Mouse (Mus musculus) layer of hippocampus, adult 9-10 months (tissue): ENCODE measurements at regions not wholly inside any gene's neighbourhood (a gene's known extent, or its start where the extent isn't known, plus 50 kb on each side); places are given as distances from the start of the nearest gene placed in this dataset.
"Not testable (repeated sequence)": the region's sequence is repeated elsewhere in the genome, so short reads cannot be mapped to it uniquely, and the experiment has no call there.

Experiments used
- DNase-seq: peaks from one replicate; pipeline ENCODE4 v3.0.0; 2022; ENCODE audit warnings: low spot score

GRCm38 (mm10) chr1:194437301-194437700, 180.7 kb upstream of the Plxna2 start:
- DNase-seq, result no peak

- DNase-seq, result no peak
These were observed 183.0 kb upstream of the Plxna2 start for GRCm38 (mm10) chr1:194435060-194435459.

DNA sequence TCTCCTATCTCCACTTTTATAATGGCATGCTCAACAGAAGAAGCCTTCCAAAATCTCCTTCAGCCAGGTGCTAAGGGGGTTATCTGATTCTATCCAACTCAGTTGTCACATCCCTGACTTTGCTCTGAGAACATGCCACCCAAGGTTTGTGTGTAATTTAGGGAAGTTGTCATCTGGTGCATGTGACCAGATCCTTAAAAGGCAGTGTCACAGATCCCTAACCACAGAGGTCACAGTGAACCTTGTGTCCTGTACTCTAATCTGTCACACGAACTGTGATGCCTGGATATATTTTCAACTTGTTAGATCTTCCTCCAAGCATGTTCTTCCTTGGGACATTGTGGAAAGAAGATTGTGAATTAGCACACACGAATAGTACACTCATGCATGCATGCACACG, 189.4 kb upstream of the Plxna2 start:
- DNase-seq, result no peak

- DNase-seq, result no peak
These were observed 191.7 kb upstream of the Plxna2 start for GRCm38 (mm10) chr1:194426293-194426692.

GRCm38 (mm10) chr1:194424201-194424600, 193.8 kb upstream of the Plxna2 start:
- DNase-seq, result no peak

DNA sequence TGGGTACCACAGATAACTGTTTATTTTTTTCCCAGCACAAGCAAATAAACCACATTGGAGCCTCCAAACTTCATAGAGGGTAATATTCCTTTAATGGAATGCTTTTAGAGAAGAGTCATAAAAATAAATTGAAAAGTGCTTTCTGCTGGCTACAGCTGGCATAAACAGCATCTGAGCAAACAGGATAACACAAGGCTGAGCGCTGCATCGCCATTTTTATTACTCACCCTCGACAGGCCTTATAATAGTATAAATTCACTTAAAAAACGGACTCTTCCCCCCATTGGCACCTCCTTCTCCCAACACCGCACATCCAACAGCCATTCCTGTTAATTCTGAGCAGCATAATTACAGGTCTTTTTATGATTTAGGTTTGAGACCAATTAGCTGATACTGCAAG, 205.8 kb upstream of the Plxna2 start:
- no peak for DNase-seq

- no peak for DNase-seq
These were observed 206.2 kb upstream of the Plxna2 start for GRCm38 (mm10) chr1:194411788-194412187.

GRCm38 (mm10) chr1:194399281-194399680, 218.7 kb upstream of the Plxna2 start:
- no peak for DNase-seq

GRCm38 (mm10) chr1:194396754-194397460, 221.1 kb upstream of the Plxna2 start:
- no peak for DNase-seq

DNA sequence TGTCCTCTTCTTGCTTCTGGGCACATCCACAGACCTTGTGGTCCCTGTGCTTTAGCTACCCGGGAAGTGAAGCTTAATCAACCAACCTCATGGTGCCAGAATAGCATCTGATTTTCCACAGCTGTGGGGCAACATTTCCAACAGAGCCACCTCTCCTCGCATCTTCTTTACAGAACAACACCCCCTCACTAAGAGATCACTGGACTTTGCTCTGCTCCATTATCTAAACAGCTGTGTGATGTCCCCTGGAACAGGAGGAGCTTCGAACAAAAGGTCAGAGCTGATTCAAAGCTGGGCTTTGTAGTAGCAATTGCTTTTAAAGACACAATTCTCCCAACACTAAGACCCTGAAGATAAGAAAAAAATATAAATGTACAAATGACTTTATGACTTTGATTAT, 224.3 kb upstream of the Plxna2 start:
- no peak for DNase-seq

- no peak for DNase-seq
These were observed 227.8 kb upstream of the Plxna2 start for GRCm38 (mm10) chr1:194390202-194390601.

GRCm38 (mm10) chr1:194378135-194378534, 239.9 kb upstream of the Plxna2 start:
- DNase-seq, result no peak

DNA sequence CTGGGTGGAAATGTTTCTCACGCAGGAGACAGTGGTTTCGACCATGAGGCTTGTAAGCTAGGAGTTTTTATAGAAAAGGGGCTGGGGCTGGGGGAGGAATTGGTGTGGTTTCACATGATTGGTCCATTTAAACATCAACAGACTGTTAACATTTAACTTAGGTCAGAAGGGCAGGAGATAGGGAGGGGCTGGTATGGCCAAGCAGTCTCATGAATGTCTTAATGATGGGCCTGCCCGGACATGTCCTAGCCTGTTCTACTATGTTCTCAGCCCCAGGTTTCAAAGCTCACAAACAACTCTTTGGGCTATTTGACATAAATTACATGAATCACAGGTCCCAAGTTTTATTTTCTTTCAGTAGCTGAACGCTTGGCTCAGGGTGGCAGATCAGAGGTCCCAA, 244.5 kb upstream of the Plxna2 start:
- DNase-seq, result not testable (repeated sequence)

DNA sequence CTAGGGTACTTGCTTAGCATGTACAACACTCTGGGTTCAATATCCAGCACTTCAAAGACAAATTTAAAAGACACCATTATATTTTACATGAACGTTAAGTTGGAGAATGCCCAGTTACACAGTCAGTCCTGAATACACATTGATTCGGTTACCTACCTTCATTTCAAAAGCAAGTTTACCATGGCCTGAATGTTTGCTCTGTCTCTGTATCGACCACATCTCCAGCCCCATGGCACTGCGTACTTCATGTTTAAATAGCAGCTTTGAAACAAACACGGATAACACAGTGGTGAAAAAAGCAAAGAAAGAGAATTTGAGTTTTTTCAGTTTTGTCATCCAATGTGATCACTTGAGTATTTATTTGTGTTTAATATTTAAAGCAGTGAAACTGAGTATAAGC, 254.1 kb upstream of the Plxna2 start:
- DNase-seq, result no peak

- no peak for DNase-seq
These were observed 254.8 kb upstream of the Plxna2 start for GRCm38 (mm10) chr1:194363129-194363768.

DNA sequence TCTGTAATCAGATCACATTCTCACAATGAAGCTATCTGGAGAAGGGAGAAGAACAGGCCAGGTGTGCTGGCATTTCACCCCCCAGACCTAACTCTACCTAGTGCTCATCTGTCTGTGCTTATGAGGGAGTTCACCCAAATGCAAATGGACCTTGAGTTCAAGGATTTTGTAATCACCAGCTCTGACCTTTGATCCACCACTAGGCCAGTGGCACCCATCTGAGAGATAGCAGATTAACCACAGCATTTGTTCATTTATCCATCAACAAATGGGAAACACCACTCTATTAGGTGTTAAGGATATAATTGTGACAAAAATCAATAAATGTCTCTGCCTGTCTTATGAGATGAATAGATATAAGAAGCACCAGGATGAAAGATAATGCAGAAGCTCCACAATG, 255.7 kb upstream of the Plxna2 start:
- no peak for DNase-seq

- DNase-seq, result no peak
These were observed 256.7 kb upstream of the Plxna2 start for GRCm38 (mm10) chr1:194361316-194361715.

GRCm38 (mm10) chr1:194354332-194355120, 263.5 kb upstream of the Plxna2 start:
- DNase-seq, result no peak

GRCm38 (mm10) chr1:194345304-194346033, 272.5 kb upstream of the Plxna2 start:
- no peak for DNase-seq

DNA sequence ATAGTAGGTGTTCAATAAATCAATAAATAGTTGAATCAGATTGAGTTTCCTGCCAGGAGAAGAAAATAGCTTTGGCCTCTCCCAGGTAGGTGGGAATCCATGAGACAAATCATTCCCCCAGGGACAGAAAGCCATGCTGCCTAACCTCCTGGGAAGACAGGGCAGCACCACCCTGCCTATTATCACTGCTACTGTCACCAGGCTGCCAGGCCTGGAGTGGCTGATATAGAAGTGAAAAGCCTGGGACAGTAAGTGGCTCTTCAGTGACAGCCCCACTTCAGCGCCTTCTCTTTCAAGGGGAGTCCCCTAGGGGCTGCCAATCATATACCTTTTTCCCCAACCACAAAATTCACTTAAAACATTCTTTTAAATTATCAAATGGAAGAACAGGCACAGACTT, 275.4 kb upstream of the Plxna2 start:
- DNase-seq, result no peak

GRCm38 (mm10) chr1:194341758-194342157, 276.3 kb upstream of the Plxna2 start:
- DNase-seq, result no peak
